Mouse (Mus musculus) embryo, embryonic 11.5 days (tissue): Measurements from ENCODE around the gene Atxn7l3b.

Experiments
- DNase-seq: peaks from one replicate; pipeline ENCODE4 v3.0.0-alpha.2; 2012; ENCODE audit warnings: low read depth, low spot score

The Atxn7l3b gene

GRCm38 (mm10) chr10:112876655-112877393, 52.0 kb downstream of the Atxn7l3b start:
- no peak for DNase-seq
